Mouse (Mus musculus) midbrain, postnatal 0 days (tissue): ENCODE results near the gene Cd27. TPM values are rescaled to one million over a fixed set of nuclear protein-coding genes. Genes with fewer than 3 reads are reported as not detected.

ENCODE experiments used
- ATAC-seq: fragments of 200-750 bp; cut with Nextera tagmentation; 2 replicates; pipeline ENCODE4 v1.8.0; 2017; ENCODE audit warnings: moderate number of reproducible peaks, mild to moderate bottlenecking, moderate TSS enrichment, moderate library complexity; ENCODE audit not compliant: low FRiP score
- DNase-seq: peaks from one replicate; pipeline ENCODE4 v3.0.0-alpha.2; 2015; ENCODE audit warnings: low spot score
- H3K27ac ChIP-seq: fragments of 300-500 bp; sonication (generic); 2 replicates; pipeline ENCODE4 v1.5.1; 2014; ENCODE audit warnings: low read depth, mild to moderate bottlenecking, low read length, mixed read lengths
- H3K27me3 ChIP-seq: fragments of 300-500 bp; sonication (generic); 2 replicates; pipeline ENCODE4 v1.6.1; 2014; ENCODE audit warnings: low read length, control low read depth, mixed read lengths; ENCODE audit not compliant: insufficient read depth
- H3K36me3 ChIP-seq: fragments of 300-500 bp; sonication (generic); 2 replicates; pipeline ENCODE4 v1.6.1; 2014; ENCODE audit warnings: low read length, control low read depth, mixed read lengths; ENCODE audit not compliant: insufficient read depth
- H3K4me1 ChIP-seq: fragments of 300-500 bp; sonication (generic); 2 replicates; pipeline ENCODE4 v1.6.1; 2014; ENCODE audit warnings: mild to moderate bottlenecking, control low read depth, antibody characterized with exemption, low read length, mixed read lengths; ENCODE audit not compliant: insufficient read depth
- H3K4me2 ChIP-seq: fragments of 300-500 bp; sonication (generic); 2 replicates; pipeline ENCODE4 v1.6.1; 2014; ENCODE audit warnings: low read depth, mild to moderate bottlenecking, low read length, mixed read lengths; ENCODE audit not compliant: poor library complexity, severe bottlenecking
- H3K4me3 ChIP-seq: fragments of 300-500 bp; sonication (generic); 2 replicates; pipeline ENCODE4 v1.5.1; 2014; ENCODE audit warnings: low read depth, mild to moderate bottlenecking, low read length, moderate library complexity
- H3K9ac ChIP-seq: fragments of 300-500 bp; sonication (generic); replicated peaks from 2 replicates; pipeline ENCODE4 v1.6.1; 2014; ENCODE audit warnings: mild to moderate bottlenecking, low read length, moderate library complexity, mixed read lengths; ENCODE audit not compliant: poor library complexity, severe bottlenecking
- H3K9me3 ChIP-seq: fragments of 300-500 bp; sonication (generic); 2 replicates; pipeline ENCODE4 v1.6.1; 2016; ENCODE audit warnings: low read length, control low read depth
- CTCF ChIP-seq: IDR thresholded peaks from 2 replicates; pipeline ENCODE4 v1.5.1; 2016; ENCODE audit warnings: antibody characterized with exemption, mild to moderate bottlenecking
- WGBS: fragments of 180-500 bp; shearing (Covaris S2); extraction: QIAGEN DNeasy Blood & Tissue Kit; methylation state at CpG from one replicate; pipeline ENCODE4 v1.1.7; 2014; 5-methylcytosine and 5-hydroxymethylcytosine counted together
- microRNA-seq: library from miRNA; unstranded; fragments of <30 nt; microRNA quantifications from one replicate; pipeline ENCODE4, GENCODE M21; 2016; ENCODE audit warnings: borderline number of aligned reads
- polyA plus RNA-seq: library from polyadenylated mRNA; unstranded; fragments of >200 nt; fragmentation: Nextera tagmentation; extraction: Ambion mirVana; gene quantifications from 2 replicates; pipeline ENCODE4 v1.2.1, GENCODE M21; 2015
- total RNA-seq: library from RNA; depleted of rRNA; stranded (reverse); fragments of >200 nt; gene quantifications from 2 replicates; pipeline ENCODE4 v1.2.3, GENCODE M21; 2014; rRNA removed

Cd27 gene
- total and polyA plus RNA-seq, 2 experiments from 2014 or later = 0.70 TPM; not detected in 1

GRCm38 (mm10) chr6:125190816-125191215 is 46.0 kb downstream of the Cd27 start:
- ATAC-seq = no peak
- no peak for TF ChIP-seq CTCF

GRCm38 (mm10) chr6:125186203-125186602 is 50.6 kb downstream of the Cd27 start:
- H3K9me3 ChIP-seq = no peaks in the 10 kb centered on the region
- H3K4me2 ChIP-seq = no peak overlapping the region
- H3K36me3 ChIP-seq = peaks cover 50% of the 10 kb centered on the region
- H3K27ac ChIP-seq = no peak overlapping the region
- no peaks in the 10 kb centered on the region for H3K27me3 ChIP-seq
- no peak for DNase-seq
- 95% methylated on average over 10 of the region's 10 CpGs for WGBS
- H3K4me3 ChIP-seq = no peak overlapping the region
- no peak for TF ChIP-seq CTCF
- no peak overlapping the region for H3K9ac ChIP-seq
- no peak for ATAC-seq
- H3K4me1 ChIP-seq = no peaks in the 10 kb centered on the region

More at GRCm38 (mm10) chr6:125190816-125191215, 46.0 kb downstream of the Cd27 start:
- no peaks in the 10 kb centered on the region for H3K4me1 ChIP-seq
- H3K4me3 ChIP-seq = peak overlapping the region; percentile 54
- H3K4me2 ChIP-seq = peak overlapping the region; percentile 64
- H3K9me3 ChIP-seq = no peaks in the 10 kb centered on the region
- peaks cover 29% of the 10 kb centered on the region for H3K36me3 ChIP-seq
- no peaks in the 10 kb centered on the region for H3K27me3 ChIP-seq
- H3K9ac ChIP-seq = peak overlapping the region; percentile 62
- H3K27ac ChIP-seq = 0 out of 2 replicates have a peak overlapping the region, but pooled peaks have one; percentile 98
- DNase-seq = no peak

Small RNAs within 50 kb of the gene (microRNA-seq; reads per million reads assigned to microRNA genes)
- gene Mir3098 (not detected), gene Mir8113 (not detected)

Other genes starting within 250 kb of the Cd27 start
- 31.8 and 36.1 TPM in 2 replicates for gene Pianp, start 240.3 kb downstream of the Cd27 start, total RNA-seq
- 97.0 and 97.5 TPM in 2 replicates for gene Pianp, start 240.3 kb downstream of the Cd27 start, polyA plus RNA-seq
- 33.2 and 38.6 TPM in 2 replicates for gene Zfp384, start 227.9 kb downstream of the Cd27 start, total RNA-seq
- gene Zfp384, start 227.9 kb downstream of the Cd27 start, polyA plus RNA-seq = 9.0 and 9.7 TPM in 2 replicates
- 60.4 and 69.8 TPM in 2 replicates for gene Ing4, start 197.2 kb downstream of the Cd27 start, total RNA-seq
- gene Ing4, start 197.2 kb downstream of the Cd27 start, polyA plus RNA-seq = 97.8 and 104 TPM in 2 replicates
- 6.9 and 12.6 TPM in 2 replicates for gene Acrbp, start 187.3 kb downstream of the Cd27 start, total RNA-seq
- gene Acrbp, start 187.3 kb downstream of the Cd27 start, polyA plus RNA-seq = 7.2 and 7.8 TPM in 2 replicates
- 0.90 and 1.7 TPM in 2 replicates for gene Lpar5, start 169.1 kb downstream of the Cd27 start, total RNA-seq
- 0.52 and 0.71 TPM in 2 replicates for gene Lpar5, start 169.1 kb downstream of the Cd27 start, polyA plus RNA-seq
- 117 and 133 TPM in 2 replicates for gene Chd4, start 141.0 kb downstream of the Cd27 start, total RNA-seq
- 72.9 and 89.1 TPM in 2 replicates for gene Chd4, start 141.0 kb downstream of the Cd27 start, polyA plus RNA-seq
- gene Nop2, start 105.1 kb downstream of the Cd27 start, total RNA-seq = 34.5 and 45.8 TPM in 2 replicates
- 41.4 and 42.6 TPM in 2 replicates for gene Nop2, start 105.1 kb downstream of the Cd27 start, polyA plus RNA-seq
- gene Iffo1, start 91.8 kb downstream of the Cd27 start, total RNA-seq = 33.3 and 33.9 TPM in 2 replicates
- 19.0 and 20.4 TPM in 2 replicates for gene Iffo1, start 91.8 kb downstream of the Cd27 start, polyA plus RNA-seq
- 2,678 and 3,049 TPM in 2 replicates for gene Gapdh, start 70.5 kb downstream of the Cd27 start, total RNA-seq
- gene Gapdh, start 70.5 kb downstream of the Cd27 start, polyA plus RNA-seq = 1,705 and 1,726 TPM in 2 replicates
- 29.8 and 33.7 TPM in 2 replicates for gene Ncapd2, start 45.3 kb downstream of the Cd27 start, total RNA-seq
- 18.4 and 21.0 TPM in 2 replicates for gene Ncapd2, start 45.3 kb downstream of the Cd27 start, polyA plus RNA-seq
- 23.3 and 48.2 TPM in 2 replicates for gene Mrpl51, start 45.2 kb downstream of the Cd27 start, total RNA-seq
- gene Mrpl51, start 45.2 kb downstream of the Cd27 start, polyA plus RNA-seq = 136 and 145 TPM in 2 replicates
- gene Vamp1, start 21.5 kb downstream of the Cd27 start, total RNA-seq = 42.7 and 47.6 TPM in 2 replicates
- 40.5 and 46.0 TPM in 2 replicates for gene Vamp1, start 21.5 kb downstream of the Cd27 start, polyA plus RNA-seq
- 4.7 and 6.2 TPM in 2 replicates for gene Tapbpl, start 5.2 kb downstream of the Cd27 start, total RNA-seq
- 9.0 and 9.7 TPM in 2 replicates for gene Tapbpl, start 5.2 kb downstream of the Cd27 start, polyA plus RNA-seq
- not detected in 2 replicates for gene Tuba3a, start 49.0 kb upstream of the Cd27 start, total RNA-seq
- gene Tuba3a, start 49.0 kb upstream of the Cd27 start, polyA plus RNA-seq = not detected in 2 replicates
- 24.4 TPM in 2 replicates for gene Ltbr, start 76.9 kb upstream of the Cd27 start, total RNA-seq
- gene Ltbr, start 76.9 kb upstream of the Cd27 start, polyA plus RNA-seq = 14.5 and 15.7 TPM in 2 replicates
- gene Scnn1a, start 83.6 kb upstream of the Cd27 start, total RNA-seq = 1.5 and 1.8 TPM in 2 replicates
- 1.8 TPM in 2 replicates for gene Scnn1a, start 83.6 kb upstream of the Cd27 start, polyA plus RNA-seq
- 9.2 and 15.9 TPM in 2 replicates for gene Tnfrsf1a, start 112.4 kb upstream of the Cd27 start, total RNA-seq
- gene Tnfrsf1a, start 112.4 kb upstream of the Cd27 start, polyA plus RNA-seq = 10.4 and 12.9 TPM in 2 replicates
- 0.22 and 0.24 TPM in 2 replicates for gene Plekhg6, start 143.8 kb upstream of the Cd27 start, total RNA-seq
- gene Plekhg6, start 143.8 kb upstream of the Cd27 start, polyA plus RNA-seq = 0.35 and 0.54 TPM in 2 replicates